Mouse (Mus musculus): ENCODE measurements at regions not wholly inside any gene's neighbourhood (a gene's known extent, or its start where the extent isn't known, plus 50 kb on each side); places are given as distances from the start of the nearest gene placed in this dataset.

GRCm38 (mm10) chr10:9406101-9406500 lies 268.9 kb downstream of the Samd5 start:
- TF ChIP-seq PAX5 (IDR thresholded peaks at IDR 0.05; ENCODE audit: low read length) (no peak), IRF4 (IDR thresholded peaks at IDR 0.05; ENCODE audit: low read depth, low read length) (no peak), HCFC1 (IDR thresholded peaks at IDR 0.05; ENCODE audit: low read depth, low read length) (no peak), KAT2A (IDR thresholded peaks at IDR 0.05; ENCODE audit: insufficient replicate concordance, low read length) (no peak), ZKSCAN1 (IDR thresholded peaks at IDR 0.05; ENCODE audit: borderline replicate concordance, low read depth, low read length) (no peak), MAZ (IDR thresholded peaks at IDR 0.05; ENCODE audit: low read depth, low read length) (no peak), POLR2A (IDR thresholded peaks at IDR 0.05; ENCODE audit: low read depth, low read length) (no peak), NRF1 (IDR thresholded peaks at IDR 0.05; ENCODE audit: low read depth, low read length) (no peak), POLR2AphosphoS2 (IDR thresholded peaks at IDR 0.05; ENCODE audit: low read depth, low read length) (no peak), ZNF384 (IDR thresholded peaks at IDR 0.05; ENCODE audit: low read depth, low read length) (no peak), USF1 (IDR thresholded peaks at IDR 0.05; ENCODE audit: low read depth, low read length) (no peak), MAFK (IDR thresholded peaks at IDR 0.05; ENCODE audit: insufficient replicate concordance, low read length) (no peak)
- H3K27me3 ChIP-seq (replicated peaks): no peaks in the 10 kb centered on the region
- H3K27ac ChIP-seq (ENCODE audit: insufficient read depth, low read depth): no peak overlapping the region
- H3K9me3 ChIP-seq (replicated peaks; ENCODE audit: low read length): no peaks in the 10 kb centered on the region
- no peaks in the 10 kb centered on the region for H3K36me3 ChIP-seq (replicated peaks in 1 of 2; ENCODE audit: control insufficient read depth in 1 of 2, insufficient read depth in 1 of 2, low read length in 1 of 2)
- H3K79me2 ChIP-seq (replicated peaks; ENCODE audit: control insufficient read depth, extremely low read depth, insufficient read depth, poor library complexity, severe bottlenecking): no peaks in the 10 kb centered on the region
- dilution Hi-C loops (cut with MboI; ENCODE audit: extremely low pct_ligation_motif_present, extremely low pct_unique_long_range_greater_than_20kb, low sequenced_read_pairs): no loop called here
- in situ Hi-C loops (cut with MboI; ENCODE audit: low pct_ligation_motif_present, low pct_unique_long_range_greater_than_20kb, low sequenced_read_pairs): no loop called here
- DNase-seq (ENCODE audit: extremely low read depth): no peak
- H3K4me2 ChIP-seq (ENCODE audit: insufficient read depth, low read depth, poor library complexity, severe bottlenecking): no peak overlapping the region
- H3K4me1 ChIP-seq (ENCODE audit: control insufficient read depth in 1 of 2, insufficient read depth in 2 of 2): no peaks in the 10 kb centered on the region
- no peak overlapping the region for H3K9ac ChIP-seq (ENCODE audit: insufficient read depth, low read depth)
- H3K4me3 ChIP-seq (replicated peaks in 1 of 3; ENCODE audit: low read depth in 2 of 3, low read length in 2 of 3, poor library complexity in 1 of 3): no peak overlapping the region

- Histone ChIP-seq H3K79me2 (replicated peaks; ENCODE audit: control insufficient read depth, extremely low read depth, insufficient read depth, poor library complexity, severe bottlenecking) (no peaks in the 10 kb centered on the region), H3K4me2 (ENCODE audit: insufficient read depth, low read depth, poor library complexity, severe bottlenecking) (no peak overlapping the region), H3K4me1 (ENCODE audit: control insufficient read depth in 1 of 2, insufficient read depth in 2 of 2) (no peaks in the 10 kb centered on the region), H3K9me3 (replicated peaks; ENCODE audit: low read length) (no peaks in the 10 kb centered on the region), H3K27ac (ENCODE audit: insufficient read depth, low read depth) (no peak overlapping the region), H3K4me3 (replicated peaks in 1 of 3; ENCODE audit: low read depth in 2 of 3, low read length in 2 of 3, poor library complexity in 1 of 3) (no peak overlapping the region), H3K27me3 (replicated peaks) (no peaks in the 10 kb centered on the region), H3K36me3 (replicated peaks in 1 of 2; ENCODE audit: control insufficient read depth in 1 of 2, insufficient read depth in 1 of 2, low read length in 1 of 2) (no peaks in the 10 kb centered on the region), H3K9ac (ENCODE audit: insufficient read depth, low read depth) (no peak overlapping the region)
- in situ Hi-C loops (cut with MboI; ENCODE audit: low pct_ligation_motif_present, low pct_unique_long_range_greater_than_20kb, low sequenced_read_pairs): no loop called here
- DNase-seq (ENCODE audit: extremely low read depth): no peak
- TF ChIP-seq TBP (conservative IDR thresholded peaks at IDR 0.05; ENCODE audit: low read depth, low read length) (no peak), UBTF (IDR thresholded peaks at IDR 0.05; ENCODE audit: low read depth, low read length) (no peak), RCOR1 (conservative IDR thresholded peaks at IDR 0.05; ENCODE audit: low read depth, low read length) (no peak), CHD2 (IDR thresholded peaks at IDR 0.05; ENCODE audit: low read length) (no peak), POLR2A (IDR thresholded peaks at IDR 0.05; ENCODE audit: low read depth, low read length) (no peak), MAZ (IDR thresholded peaks at IDR 0.05; ENCODE audit: low read depth, low read length) (no peak), USF2 (conservative IDR thresholded peaks at IDR 0.05; ENCODE audit: low read depth, low read length) (no peak), ZMIZ1 (IDR thresholded peaks at IDR 0.05; ENCODE audit: low read depth, low read length) (no peak), MXI1 (IDR thresholded peaks at IDR 0.05; ENCODE audit: low read depth, low read length) (no peak), EP300 (IDR thresholded peaks at IDR 0.05; ENCODE audit: low read length) (no peak), SMC3 (IDR thresholded peaks at IDR 0.05; ENCODE audit: low read depth, low read length) (no peak), ZC3H11A (IDR thresholded peaks at IDR 0.05; ENCODE audit: low read depth, low read length) (no peak), MAX (IDR thresholded peaks at IDR 0.05; ENCODE audit: low read length) (no peak), ELF1 (IDR thresholded peaks at IDR 0.05; ENCODE audit: low read depth, low read length) (no peak), KAT2A (IDR thresholded peaks at IDR 0.05; ENCODE audit: insufficient replicate concordance, low read length) (no peak), NELFE (IDR thresholded peaks at IDR 0.05; ENCODE audit: low read depth, low read length) (no peak)
- dilution Hi-C loops (cut with MboI; ENCODE audit: extremely low pct_ligation_motif_present, extremely low pct_unique_long_range_greater_than_20kb, low sequenced_read_pairs): no loop called here
These were observed 269.6 kb downstream of the Samd5 start for GRCm38 (mm10) chr10:9405417-9405816.

Data from CH12.LX (cell line).